Mouse (Mus musculus): ENCODE results near the gene Foxp2.

Gene Foxp2

DNA sequence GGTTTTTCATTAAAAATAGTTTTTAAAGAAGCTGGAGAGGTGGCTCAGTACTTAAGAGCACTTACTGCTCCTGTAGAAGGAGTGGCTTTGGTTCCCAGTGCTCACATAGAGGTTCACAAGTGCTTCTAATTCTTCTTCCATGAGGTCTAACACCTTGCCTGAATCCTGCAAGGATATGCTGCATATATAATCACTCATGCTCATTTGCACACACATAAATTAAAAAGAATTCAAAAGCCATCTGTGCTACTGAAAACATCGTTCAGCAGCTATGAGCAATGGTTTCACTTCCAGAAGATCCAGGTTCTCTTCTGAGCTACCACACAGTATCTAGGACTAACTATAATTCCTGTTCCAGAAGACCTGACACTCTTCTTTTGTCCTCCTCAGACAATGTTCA is 200.4 kb downstream of the Foxp2 start:
- no peak for DNase-seq (ENCODE audit: low spot score in 2 of 2)

GRCm38 (mm10) chr6:15120916-15121315 is 219.8 kb downstream of the Foxp2 start:
- DNase-seq (ENCODE audit: low spot score in 2 of 2): no peak

- no peak for DNase-seq (ENCODE audit: low spot score in 2 of 2)
Observed at GRCm38 (mm10) chr6:15121339-15121738, 220.2 kb downstream of the Foxp2 start.

DNA sequence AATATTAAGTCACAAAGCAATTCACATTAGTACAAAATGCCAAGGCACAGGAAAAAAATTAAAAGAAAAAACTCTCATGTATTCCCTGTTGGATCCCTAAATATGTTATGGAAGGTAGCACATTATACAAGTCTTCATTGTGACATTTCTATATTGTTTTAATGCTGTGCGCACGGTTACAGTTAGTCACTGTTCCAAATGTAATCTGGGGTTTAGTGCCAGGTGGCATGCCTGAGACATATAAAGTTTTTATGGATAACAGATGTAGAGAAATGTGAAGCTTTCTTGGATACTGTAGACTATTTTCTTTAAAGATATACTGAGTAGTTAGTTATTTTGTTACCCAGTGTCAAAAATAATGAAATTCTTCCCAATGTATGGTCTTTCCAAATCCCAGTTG is 229.0 kb downstream of the Foxp2 start:
- no peak for DNase-seq (ENCODE audit: low spot score in 2 of 2)

DNA sequence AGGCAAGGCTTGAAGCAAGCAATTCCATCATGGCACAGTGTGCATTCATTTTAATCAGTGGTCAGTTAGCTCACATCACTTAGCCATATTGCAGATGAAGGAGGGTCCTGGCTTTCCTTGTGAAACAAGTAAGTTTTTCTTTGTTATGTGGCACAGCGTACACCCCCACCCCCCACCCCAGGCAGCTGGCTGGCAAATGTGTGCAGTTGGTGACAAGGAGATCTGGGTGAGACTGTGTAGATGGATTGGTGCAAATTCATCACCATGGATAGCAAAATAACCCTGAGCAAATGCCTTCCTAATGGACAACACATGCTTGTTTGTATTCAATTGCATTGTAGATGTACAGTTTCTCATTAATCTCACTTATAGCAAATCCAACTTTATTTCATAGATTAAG is 240.9 kb downstream of the Foxp2 start:
- DNase-seq (ENCODE audit: low spot score in 2 of 2): no peak

- DNase-seq (ENCODE audit: low spot score in 2 of 2): no peak
Observed at GRCm38 (mm10) chr6:15151619-15152018, 250.5 kb downstream of the Foxp2 start.

DNA sequence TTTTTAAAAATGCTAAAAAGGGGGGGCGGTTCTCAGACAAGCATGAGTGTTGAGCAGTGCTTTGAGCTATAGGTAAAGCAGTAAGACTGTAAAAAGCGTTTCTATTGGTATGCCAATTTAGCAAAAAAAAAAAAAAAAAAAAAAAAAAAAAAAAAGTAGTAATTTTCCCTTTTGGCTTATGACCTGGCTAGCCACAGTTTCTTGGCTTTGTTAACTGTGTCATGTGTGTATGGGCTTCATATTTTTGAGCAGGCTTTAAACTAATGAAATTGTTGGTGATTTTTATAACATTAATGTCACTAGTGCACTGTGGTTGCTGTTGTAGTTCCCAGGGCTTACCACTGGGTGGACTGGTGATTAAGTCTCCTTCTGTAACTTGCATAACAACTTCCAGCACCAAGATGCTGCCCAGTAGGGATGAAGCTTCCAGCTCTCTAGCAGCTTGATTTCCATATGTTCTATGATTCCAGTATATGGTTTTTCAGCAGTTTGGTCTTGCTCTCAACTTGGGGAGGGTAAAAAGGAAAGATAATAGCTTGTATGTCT is 262.4 kb downstream of the Foxp2 start:
- DNase-seq (ENCODE audit: low spot score in 2 of 2): no peak

GRCm38 (mm10) chr6:15176754-15177153 is 275.6 kb downstream of the Foxp2 start:
- DNase-seq (ENCODE audit: low spot score in 2 of 2): no peak

DNA sequence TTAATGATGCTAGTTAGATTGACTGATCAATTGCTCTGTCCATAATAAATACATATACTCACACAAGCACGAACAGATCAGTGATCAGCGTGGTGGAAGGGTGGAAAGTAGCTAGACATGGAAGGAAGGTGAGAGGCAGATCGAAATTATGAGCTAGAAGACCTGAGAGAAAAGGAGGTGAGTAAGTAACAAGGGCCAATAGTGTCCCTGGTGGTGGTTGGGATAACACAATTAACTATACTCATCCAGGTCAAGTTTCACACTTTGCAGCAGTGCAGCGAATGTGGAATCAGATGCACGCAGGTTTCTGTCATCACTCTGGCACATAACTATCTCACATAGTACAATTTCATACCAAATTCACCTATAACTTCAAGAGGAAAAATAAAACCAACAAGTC is 291.7 kb downstream of the Foxp2 start:
- no peak for DNase-seq (ENCODE audit: low spot score in 2 of 2)

DNA sequence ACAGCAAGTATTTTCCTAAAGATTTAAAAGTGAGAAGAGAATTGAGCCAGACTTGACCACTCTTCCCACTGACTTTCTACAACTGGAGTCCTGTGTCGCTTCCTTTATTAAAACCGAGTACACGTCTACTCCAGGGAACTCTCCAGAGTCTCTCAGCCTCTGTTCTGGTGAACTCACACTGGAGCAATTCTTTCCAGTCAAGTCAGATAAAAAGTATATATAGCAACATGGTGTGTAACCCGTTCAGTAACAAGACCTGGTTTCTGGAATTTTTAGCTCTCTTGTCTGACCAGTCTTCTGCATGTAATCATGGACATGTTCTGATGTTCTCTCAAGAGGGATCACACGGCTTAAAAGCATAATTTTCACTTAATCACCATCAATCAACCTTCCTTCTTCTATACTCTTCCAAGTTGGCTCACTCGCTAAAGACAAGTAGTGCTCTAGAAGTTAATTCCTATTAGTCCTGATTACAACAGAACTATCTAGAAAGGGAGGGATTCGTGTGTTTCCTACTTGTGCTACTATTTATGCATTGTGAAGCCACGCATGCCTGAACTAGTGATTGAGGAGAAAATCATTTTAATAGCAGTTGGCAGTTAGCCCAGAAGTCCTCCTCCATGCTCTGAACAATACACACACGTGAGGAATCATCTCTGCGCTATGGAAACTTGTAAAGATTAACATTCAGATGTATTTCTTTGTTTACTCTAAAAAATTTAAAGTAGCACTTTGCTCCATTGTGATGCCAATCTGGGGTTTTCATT is 341.2 kb downstream of the Foxp2 start:
- DNase-seq (ENCODE audit: low spot score in 2 of 2): no peak

GRCm38 (mm10) chr6:15257393-15257792 is 356.2 kb downstream of the Foxp2 start:
- DNase-seq (ENCODE audit: low spot score in 2 of 2): no peak

- DNase-seq (ENCODE audit: low spot score in 2 of 2): no peak
Observed at GRCm38 (mm10) chr6:15257893-15258292, 356.7 kb downstream of the Foxp2 start.

DNA sequence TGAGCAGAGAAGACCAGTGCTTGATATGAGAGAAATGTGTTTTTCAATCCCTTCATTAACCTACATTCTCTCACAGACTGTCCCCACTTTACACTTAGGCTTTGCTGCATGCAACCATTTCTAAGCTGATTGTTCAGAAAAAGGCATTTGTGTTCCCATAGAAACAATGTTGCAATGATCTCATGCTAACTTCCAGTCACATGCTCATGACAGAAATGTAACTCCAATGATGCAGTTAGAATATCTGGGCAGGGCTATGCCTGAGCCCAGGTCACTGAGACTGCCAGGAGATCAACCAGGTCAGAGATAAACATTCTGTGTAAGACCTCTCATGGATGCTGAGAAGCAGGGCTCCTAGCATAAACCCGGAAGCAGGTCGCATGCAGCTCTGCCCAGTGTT is 367.0 kb downstream of the Foxp2 start:
- DNase-seq (ENCODE audit: low spot score in 2 of 2): no peak

DNA sequence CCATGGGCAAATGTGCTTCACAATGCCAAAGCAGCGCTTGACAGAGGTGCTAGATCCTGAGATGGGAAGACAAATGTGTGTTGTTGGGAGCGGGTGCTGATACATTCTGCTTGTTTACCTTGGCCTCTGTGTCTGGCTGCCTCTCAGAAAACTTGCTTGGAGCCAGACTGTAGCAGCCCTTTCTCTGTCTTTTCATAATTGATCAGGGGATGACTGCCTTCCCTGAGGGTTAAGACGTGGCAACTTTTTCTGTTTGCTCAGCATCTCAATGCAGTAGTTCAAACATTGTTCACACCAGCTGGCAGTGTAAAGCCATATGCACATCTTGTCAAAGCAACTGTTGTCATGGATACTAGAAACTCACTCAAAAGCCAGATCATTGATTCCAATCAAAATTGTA is 384.1 kb downstream of the Foxp2 start:
- DNase-seq (ENCODE audit: low spot score in 2 of 2): no peak

DNA sequence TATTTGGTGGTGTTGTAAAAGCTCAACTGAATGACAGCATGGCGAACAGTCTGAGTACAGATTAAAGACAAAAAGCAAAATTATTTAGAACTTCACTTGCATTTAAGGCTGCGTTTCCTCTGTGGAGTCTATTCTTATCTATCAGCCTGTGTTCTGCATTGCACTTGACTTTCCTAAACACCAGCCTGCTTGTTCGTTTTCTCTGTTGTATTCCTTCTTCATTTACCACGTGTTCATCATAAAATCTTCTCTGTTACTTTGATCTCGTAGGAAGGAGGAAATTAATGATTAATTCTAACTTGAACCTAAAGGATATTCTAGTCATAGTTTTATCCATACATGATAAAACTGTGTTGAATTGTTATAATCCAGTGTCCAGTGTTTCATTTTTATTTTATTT is 392.9 kb downstream of the Foxp2 start:
- DNase-seq (ENCODE audit: low spot score in 2 of 2): no peak

DNA sequence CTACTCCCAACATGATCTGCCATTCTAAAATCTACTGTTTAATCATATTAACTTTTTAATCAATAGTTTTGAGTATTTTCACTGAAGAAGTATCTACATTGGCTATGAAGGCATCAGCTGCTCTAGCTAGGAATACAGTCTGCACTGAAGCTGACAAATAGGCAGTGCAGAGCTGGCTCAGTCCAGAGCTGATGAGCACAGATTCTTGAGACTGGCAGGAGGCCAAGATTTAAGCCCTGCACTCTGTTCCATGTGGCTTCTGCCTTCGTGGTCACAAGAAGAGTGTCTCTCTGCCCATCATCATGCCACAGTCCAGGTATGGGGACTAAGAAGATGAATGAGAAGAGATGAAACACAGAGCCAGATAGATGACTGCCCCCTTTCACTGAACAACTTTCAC is 398.1 kb downstream of the Foxp2 start:
- DNase-seq (ENCODE audit: low spot score in 2 of 2): no peak

DNA sequence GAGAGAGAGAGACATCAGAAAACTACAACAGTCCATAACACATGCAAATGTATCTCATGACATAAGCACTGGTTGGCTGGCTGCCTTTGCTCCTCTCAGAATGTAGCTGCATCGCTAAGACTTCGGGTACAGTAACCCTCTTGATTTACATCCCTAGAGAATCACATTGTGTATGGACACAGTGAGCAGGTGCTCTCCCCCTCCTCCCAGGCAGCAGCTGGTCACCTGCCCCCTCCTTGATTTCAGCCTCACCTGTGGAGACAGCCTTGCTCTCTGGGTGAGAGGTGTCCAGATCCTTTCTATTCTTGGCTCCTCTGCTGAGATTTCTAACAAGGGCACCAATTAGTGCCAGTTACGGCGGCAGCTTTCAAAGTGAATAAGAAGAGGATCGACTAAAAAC is 409.5 kb downstream of the Foxp2 start:
- no peak for DNase-seq (ENCODE audit: low spot score in 2 of 2)

GRCm38 (mm10) chr6:15316948-15317347 is 415.8 kb downstream of the Foxp2 start:
- DNase-seq (ENCODE audit: low spot score in 2 of 2): no peak

DNA sequence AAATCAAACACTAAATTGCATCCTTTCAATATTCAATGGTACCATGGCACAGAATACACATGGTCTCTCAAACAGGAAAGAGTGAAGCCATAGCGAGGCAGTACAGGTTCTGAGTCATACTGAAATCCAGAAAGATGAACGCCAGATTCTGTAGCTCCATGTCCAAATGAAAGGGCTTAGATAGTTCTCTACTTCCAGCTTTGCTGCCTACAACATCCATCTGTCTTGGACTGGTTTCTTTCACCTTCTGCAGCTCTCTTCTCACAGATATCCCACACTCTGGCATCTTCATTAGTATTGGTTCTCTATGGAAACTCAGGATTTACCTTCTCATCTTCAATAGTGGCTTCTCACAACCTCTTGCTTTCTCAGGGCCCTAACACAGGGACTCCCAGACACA is 417.2 kb downstream of the Foxp2 start:
- DNase-seq (ENCODE audit: low spot score in 2 of 2): no peak

GRCm38 (mm10) chr6:15321551-15321974 is 420.4 kb downstream of the Foxp2 start:
- DNase-seq (ENCODE audit: low spot score in 2 of 2): no peak

DNA sequence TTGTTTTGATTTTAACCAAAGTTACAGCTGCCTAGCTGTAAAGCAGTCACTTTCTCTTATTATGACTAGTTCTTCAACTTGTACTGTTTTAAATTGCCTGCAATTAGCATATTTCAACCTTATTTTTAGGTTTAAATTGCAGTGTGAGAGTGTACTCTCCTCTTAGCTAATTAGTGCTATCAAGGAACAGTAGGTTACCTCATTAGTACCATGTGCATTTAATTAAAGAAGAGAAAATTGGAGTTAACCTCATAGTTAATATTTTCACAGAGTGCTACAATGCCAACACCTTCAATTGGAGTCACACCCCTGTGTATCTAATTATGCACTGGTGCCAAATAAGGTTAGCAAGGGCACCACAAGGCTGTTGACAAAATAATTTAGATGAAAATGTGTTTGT is 421.9 kb downstream of the Foxp2 start:
- DNase-seq (ENCODE audit: low spot score in 2 of 2): no peak

- DNase-seq (ENCODE audit: low spot score in 2 of 2): no peak
Observed at GRCm38 (mm10) chr6:15347705-15348104, 446.6 kb downstream of the Foxp2 start.

- DNase-seq (ENCODE audit: low spot score in 2 of 2): no peak
Observed at GRCm38 (mm10) chr6:15355852-15356251, 454.7 kb downstream of the Foxp2 start.

DNA sequence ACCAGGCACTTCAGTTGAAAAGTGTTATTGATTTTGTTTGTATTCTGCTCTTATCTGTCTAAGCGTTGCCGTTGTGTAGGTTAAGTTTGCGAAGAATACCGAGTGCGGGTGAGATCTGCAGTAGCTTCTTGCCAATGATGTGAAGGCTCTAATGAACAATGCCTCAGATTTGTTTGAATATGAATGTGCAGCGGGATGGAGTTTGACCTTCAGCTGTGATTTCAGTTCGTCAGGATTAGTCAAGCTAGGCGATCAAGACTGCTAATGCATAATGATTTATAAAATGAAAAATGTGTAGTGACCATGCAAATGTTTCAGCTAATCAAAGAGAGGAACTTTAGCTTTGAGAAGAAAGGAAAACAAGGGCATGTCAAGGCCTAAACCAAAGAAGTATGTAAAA is 469.1 kb downstream of the Foxp2 start:
- DNase-seq (ENCODE audit: low spot score in 2 of 2): no peak
